Mouse (Mus musculus): Measurements from ENCODE around the gene Alg9. TPM values are rescaled to one million over a fixed set of nuclear protein-coding genes. Genes with fewer than 3 reads are reported as not detected.

Gene Alg9
- polyA plus RNA-seq, 1 experiment from 2014 or later: 14.3 TPM

GRCm38 (mm10) chr9:50796776-50797175 is 22.0 kb downstream of the Alg9 start:
- peaks cover 8% of the 10 kb centered on the region for H3K4me1 ChIP-seq (replicated peaks)
- no peak overlapping the region for H3K4me3 ChIP-seq (replicated peaks)
- 86% methylated on average over 8 of the region's 8 CpGs for WGBS (ENCODE audit: insufficient replicate concordance)
- no peak overlapping the region for H3K9ac ChIP-seq
- peaks cover 25% of the 10 kb centered on the region for H3K36me3 ChIP-seq (replicated peaks)
- no peak for ATAC-seq (ENCODE audit: insufficient read depth)
- no peak overlapping the region for H3K4me2 ChIP-seq
- no peaks in the 10 kb centered on the region for H3K27me3 ChIP-seq
- no peak overlapping the region for H3K27ac ChIP-seq (replicated peaks)
- no peaks in the 10 kb centered on the region for H3K9me3 ChIP-seq (replicated peaks)

GRCm38 (mm10) chr9:50797641-50798040 is 22.8 kb downstream of the Alg9 start:
- H3K27me3 ChIP-seq: no peaks in the 10 kb centered on the region
- no peak for ATAC-seq (ENCODE audit: insufficient read depth)
- 84% methylated on average over 7 of the region's 7 CpGs for WGBS (ENCODE audit: insufficient replicate concordance)
- no peak overlapping the region for H3K9ac ChIP-seq
- no peak overlapping the region for H3K27ac ChIP-seq (replicated peaks)
- H3K4me1 ChIP-seq (replicated peaks): peaks cover 16% of the 10 kb centered on the region
- H3K9me3 ChIP-seq (replicated peaks): no peaks in the 10 kb centered on the region
- no peak overlapping the region for H3K4me2 ChIP-seq
- H3K36me3 ChIP-seq (replicated peaks): peaks cover 19% of the 10 kb centered on the region
- no peak overlapping the region for H3K4me3 ChIP-seq (replicated peaks)

- H3K36me3 ChIP-seq (replicated peaks): peaks cover 21% of the 10 kb centered on the region
- no peak for ATAC-seq (ENCODE audit: insufficient read depth)
- no peak overlapping the region for H3K4me3 ChIP-seq (replicated peaks)
- H3K9ac ChIP-seq: no peak overlapping the region
- no peaks in the 10 kb centered on the region for H3K9me3 ChIP-seq (replicated peaks)
- H3K27ac ChIP-seq (replicated peaks): no peak overlapping the region
- WGBS (ENCODE audit: insufficient replicate concordance): 73% methylated on average over 5 of the region's 5 CpGs
- H3K4me2 ChIP-seq: no peak overlapping the region
- H3K4me1 ChIP-seq (replicated peaks): peaks cover 24% of the 10 kb centered on the region
- H3K27me3 ChIP-seq: no peaks in the 10 kb centered on the region
Measured at GRCm38 (mm10) chr9:50798368-50798767, 23.5 kb downstream of the Alg9 start.

- ATAC-seq (ENCODE audit: insufficient read depth): no peak
- H3K9ac ChIP-seq: no peak overlapping the region
- no peaks in the 10 kb centered on the region for H3K9me3 ChIP-seq (replicated peaks)
- H3K27ac ChIP-seq (replicated peaks): peak overlapping the region; percentile 93; the same call in 1 of the 2 replicates
- no peak overlapping the region for H3K4me3 ChIP-seq (replicated peaks)
- H3K27me3 ChIP-seq: no peaks in the 10 kb centered on the region
- H3K36me3 ChIP-seq (replicated peaks): peaks cover 20% of the 10 kb centered on the region
- WGBS (ENCODE audit: insufficient replicate concordance): 41% methylated on average over 2 of the region's 2 CpGs
- H3K4me1 ChIP-seq (replicated peaks): peaks cover 47% of the 10 kb centered on the region
- H3K4me2 ChIP-seq: no peak overlapping the region
Measured at GRCm38 (mm10) chr9:50800985-50801384, 26.2 kb downstream of the Alg9 start.

GRCm38 (mm10) chr9:50803055-50803671 is 28.3 kb downstream of the Alg9 start:
- ATAC-seq (ENCODE audit: insufficient read depth): peak; percentile 99
- peak overlapping the region; percentile 44 for H3K9ac ChIP-seq
- 0 out of 2 replicates have a peak overlapping the region, but pooled peaks have one; percentile 9 for H3K4me3 ChIP-seq (replicated peaks)
- H3K36me3 ChIP-seq (replicated peaks): peaks cover 35% of the 10 kb centered on the region
- H3K27me3 ChIP-seq: no peaks in the 10 kb centered on the region
- 34% methylated on average over 7 of the region's 7 CpGs for WGBS (ENCODE audit: insufficient replicate concordance)
- H3K27ac ChIP-seq (replicated peaks): peak overlapping the region; percentile 93
- H3K4me1 ChIP-seq (replicated peaks): peaks cover 59% of the 10 kb centered on the region
- no peaks in the 10 kb centered on the region for H3K9me3 ChIP-seq (replicated peaks)
- peak overlapping the region; percentile 57 for H3K4me2 ChIP-seq

- Histone ChIP-seq H3K9me3 (replicated peaks) (no peaks in the 10 kb centered on the region), H3K4me3 (replicated peaks) (no peak overlapping the region), H3K36me3 (replicated peaks) (peaks cover 44% of the 10 kb centered on the region), H3K27ac (replicated peaks) (peak overlapping the region; percentile 80), H3K27me3 (no peaks in the 10 kb centered on the region), H3K9ac (no peak overlapping the region), H3K4me1 (replicated peaks) (peaks cover 82% of the 10 kb centered on the region), H3K4me2 (no peak overlapping the region)
- no peak for ATAC-seq (ENCODE audit: insufficient read depth)
- WGBS (ENCODE audit: insufficient replicate concordance): 85% methylated on average over 6 of the region's 6 CpGs
Measured at GRCm38 (mm10) chr9:50808471-50808870, 33.7 kb downstream of the Alg9 start.

- ATAC-seq (ENCODE audit: insufficient read depth): no peak
- Histone ChIP-seq H3K9me3 (replicated peaks) (no peaks in the 10 kb centered on the region), H3K27me3 (no peaks in the 10 kb centered on the region), H3K4me3 (replicated peaks) (no peak overlapping the region), H3K9ac (no peak overlapping the region), H3K36me3 (replicated peaks) (peaks cover 41% of the 10 kb centered on the region), H3K4me1 (replicated peaks) (peaks cover 82% of the 10 kb centered on the region), H3K4me2 (no peak overlapping the region), H3K27ac (replicated peaks) (peak overlapping the region; percentile 80)
- WGBS (ENCODE audit: insufficient replicate concordance): 86% methylated on average over 13 of the region's 13 CpGs
Measured at GRCm38 (mm10) chr9:50809146-50809545, 34.3 kb downstream of the Alg9 start.

- H3K27ac ChIP-seq (replicated peaks): peak overlapping the region; percentile 93
- peaks cover 32% of the 10 kb centered on the region for H3K36me3 ChIP-seq (replicated peaks)
- H3K4me3 ChIP-seq (replicated peaks): no peak overlapping the region
- no peaks in the 10 kb centered on the region for H3K27me3 ChIP-seq
- 35% methylated on average over 7 of the region's 7 CpGs for WGBS (ENCODE audit: insufficient replicate concordance)
- peak; percentile 92 for ATAC-seq (ENCODE audit: insufficient read depth)
- H3K4me2 ChIP-seq: peak overlapping the region; percentile 50
- peak overlapping the region; percentile 11; the same call in 1 of the 2 replicates for H3K9ac ChIP-seq
- H3K9me3 ChIP-seq (replicated peaks): no peaks in the 10 kb centered on the region
- H3K4me1 ChIP-seq (replicated peaks): peaks cover 81% of the 10 kb centered on the region
Measured at GRCm38 (mm10) chr9:50811187-50811586, 36.4 kb downstream of the Alg9 start.

- peak overlapping the region; percentile 93 for H3K27ac ChIP-seq (replicated peaks)
- peaks cover 30% of the 10 kb centered on the region for H3K36me3 ChIP-seq (replicated peaks)
- H3K4me1 ChIP-seq (replicated peaks): peaks cover 87% of the 10 kb centered on the region
- ATAC-seq (ENCODE audit: insufficient read depth): peak; percentile 69
- 41% methylated on average over 2 of the region's 2 CpGs for whole genome bisulfite sequencing (ENCODE audit: insufficient replicate concordance)
- 0 out of 2 replicates have a peak overlapping the region, but pooled peaks have one; percentile 1 for H3K9ac ChIP-seq
- 0 out of 2 replicates have a peak, but pooled peaks cover 3% of the 10 kb centered on the region for H3K9me3 ChIP-seq (replicated peaks)
- H3K4me3 ChIP-seq (replicated peaks): no peak overlapping the region
- peak overlapping the region; percentile 50 for H3K4me2 ChIP-seq
- no peaks in the 10 kb centered on the region for H3K27me3 ChIP-seq
Measured at GRCm38 (mm10) chr9:50811746-50812145, 36.9 kb downstream of the Alg9 start.

GRCm38 (mm10) chr9:50813796-50814195 is 39.0 kb downstream of the Alg9 start:
- Histone ChIP-seq H3K4me1 (replicated peaks) (peaks cover 87% of the 10 kb centered on the region), H3K27ac (replicated peaks) (peak overlapping the region; percentile 93), H3K9me3 (replicated peaks) (0 out of 2 replicates have a peak, but pooled peaks cover 3% of the 10 kb centered on the region), H3K4me2 (peak overlapping the region; percentile 43), H3K27me3 (no peaks in the 10 kb centered on the region), H3K36me3 (replicated peaks) (peaks cover 25% of the 10 kb centered on the region), H3K4me3 (replicated peaks) (no peak overlapping the region), H3K9ac (no peak overlapping the region)
- peak; percentile 60 for ATAC-seq (ENCODE audit: insufficient read depth)
- WGBS (ENCODE audit: insufficient replicate concordance): 35% methylated on average over 5 of the region's 5 CpGs

GRCm38 (mm10) chr9:50815666-50816065 is 40.8 kb downstream of the Alg9 start:
- Histone ChIP-seq H3K9ac (no peak overlapping the region), H3K4me1 (replicated peaks) (peaks cover 78% of the 10 kb centered on the region), H3K36me3 (replicated peaks) (peaks cover 24% of the 10 kb centered on the region), H3K9me3 (replicated peaks) (0 out of 2 replicates have a peak, but pooled peaks cover 3% of the 10 kb centered on the region), H3K4me3 (replicated peaks) (no peak overlapping the region), H3K27me3 (no peaks in the 10 kb centered on the region), H3K4me2 (no peak overlapping the region), H3K27ac (replicated peaks) (peak overlapping the region; percentile 86)
- WGBS (ENCODE audit: insufficient replicate concordance): 81% methylated on average over 4 of the region's 4 CpGs
- no peak for ATAC-seq (ENCODE audit: insufficient read depth)

Measured in liver, embryonic 15.5 days (tissue).